10 mouse cellular contexts compared by ENCODE assay signal in genomic region chr11:106302634-106303033, GRCm38 (mm10). TPM values are rescaled to one million over a fixed set of nuclear protein-coding genes. Genes with fewer than 3 reads are reported as not detected.
DNase-seq lines count a peak whose midpoint lies in the region; ATAC-seq and TF ChIP-seq lines count a peak whose summit lies in the region.
"Had no signal": no experiment of that assay in that cellular context is flagged by ENCODE, and none has a peak within 500 bp of the region (broad histone marks: within the 10 kb centered on the region; RNA-seq: fewer than 3 reads in every experiment).

No protein-coding gene starts in this region.

- peak; percentile 46 for DNase-seq in heart, postnatal 0 days (ENCODE audit: low spot score)
- DNase-seq in B cell, adult 2 months, result peak; percentile 82 to 84
- peak; percentile 83 for DNase-seq in R1 (ENCODE audit: low read depth, low spot score)
- DNase-seq in embryo, embryonic 10 days (ENCODE audit: low spot score), result peak; percentile 89
- DNase-seq in kidney, adult 9 months, result peak; percentile 57
- peak; percentile 76 for DNase-seq in lung, postnatal 36 days
- peak; percentile 76 for DNase-seq in thymus, postnatal 14 days

- H3K36me3 ChIP-seq in heart, postnatal 0 days (replicated peaks; ENCODE audit: control insufficient read depth, insufficient read depth, low read length), result no peaks in the 10 kb centered on the region
- H3K36me3 ChIP-seq in heart, embryonic 12.5 days, result no peaks in the 10 kb centered on the region

- no peak for TF ChIP-seq EP300 in heart, postnatal 0 days (IDR thresholded peaks at IDR 0.05; ENCODE audit: low read depth)

- H3K4me1 ChIP-seq in heart, postnatal 0 days (ENCODE audit: control insufficient read depth, insufficient read depth), result no peaks in the 10 kb centered on the region
- no peaks in the 10 kb centered on the region for H3K4me1 ChIP-seq in heart, embryonic 12.5 days (replicated peaks)

- no peaks in the 10 kb centered on the region for H3K9me3 ChIP-seq in heart, postnatal 0 days (replicated peaks; ENCODE audit: control insufficient read depth, low read length)
- H3K9me3 ChIP-seq in heart, embryonic 12.5 days (replicated peaks), result no peaks in the 10 kb centered on the region

- H3K4me3 ChIP-seq in heart, postnatal 0 days (ENCODE audit: low read depth, low read length), result no peak overlapping the region
- no peak overlapping the region for H3K4me3 ChIP-seq in heart, embryonic 12.5 days

- no peaks in the 10 kb centered on the region for H3K27me3 ChIP-seq in heart, postnatal 0 days (ENCODE audit: control insufficient read depth, insufficient read depth, low read length)
- no peaks in the 10 kb centered on the region for H3K27me3 ChIP-seq in heart, embryonic 12.5 days (replicated peaks)

- peak; percentile 78; the same call in 1 of the 2 replicates for ATAC-seq in heart, postnatal 0 days (ENCODE audit: insufficient read depth, low read depth)
- ATAC-seq in heart, embryonic 12.5 days (ENCODE audit: insufficient number of reproducible peaks, low FRiP score), result no peak

- WGBS in heart, postnatal 0 days, result 20% methylated on average over 2 of the region's 2 CpGs
- WGBS in heart, embryonic 12.5 days, result 20% methylated on average over 2 of the region's 2 CpGs

- TF ChIP-seq CTCF in heart, postnatal 0 days (IDR thresholded peaks at IDR 0.05; ENCODE audit: low read depth), result peak; percentile 87

- no peak overlapping the region for H3K4me2 ChIP-seq in heart, postnatal 0 days (ENCODE audit: low read depth, low read length)
- H3K4me2 ChIP-seq in heart, embryonic 12.5 days, result no peak overlapping the region

- H3K9ac ChIP-seq in heart, postnatal 0 days (replicated peaks; ENCODE audit: low read depth, low read length), result no peak overlapping the region
- no peak overlapping the region for H3K9ac ChIP-seq in heart, embryonic 12.5 days

- H3K27ac ChIP-seq in heart, postnatal 0 days (ENCODE audit: low read depth), result no peak overlapping the region
- H3K27ac ChIP-seq in heart, embryonic 12.5 days (ENCODE audit: poor library complexity, severe bottlenecking), result no peak overlapping the region

RNA-seq across cellular contexts. Expression of gene Gh, which starts 1.0 kb away (rescaled TPM):
- not detected in 2 replicates for total RNA-seq in heart, postnatal 0 days (2014; rRNA removed; ENCODE audit: low replicate concordance)
- not detected in 2 replicates for polyA plus RNA-seq in heart, postnatal 0 days (2015; fragmentation: Nextera tagmentation; extraction: Ambion mirVana)
- polyA plus RNA-seq in heart, embryonic 12.5 days (2016; fragmentation: Nextera tagmentation; extraction: Ambion mirVana), result not detected in 2 replicates
- polyA plus RNA-seq: gonadal fat pad, adult 2 months; stomach, embryonic 14.5 days had no signal

RNA-seq across cellular contexts. Expression of gene Cd79b, which starts 11.9 kb away (rescaled TPM):
- 0.19 and 2.2 TPM in 2 replicates for total RNA-seq in heart, postnatal 0 days (2014; rRNA removed; ENCODE audit: low replicate concordance)
- polyA plus RNA-seq in heart, postnatal 0 days (2015; fragmentation: Nextera tagmentation; extraction: Ambion mirVana), result 1.2 and 1.3 TPM in 2 replicates
- 0.83 and 0.95 TPM in 2 replicates for polyA plus RNA-seq in heart, embryonic 12.5 days (2016; fragmentation: Nextera tagmentation; extraction: Ambion mirVana)

RNA-seq across cellular contexts. Expression of gene Tcam1, which starts 26.2 kb away (rescaled TPM):
- total RNA-seq in heart, postnatal 0 days (2014; rRNA removed; ENCODE audit: low replicate concordance), result not detected in 2 replicates
- 0.04 TPM in 1 of 2 replicates, not detected in the other for polyA plus RNA-seq in heart, postnatal 0 days (2015; fragmentation: Nextera tagmentation; extraction: Ambion mirVana)
- polyA plus RNA-seq in heart, embryonic 12.5 days (2016; fragmentation: Nextera tagmentation; extraction: Ambion mirVana), result 0.05 and 0.06 TPM in 2 replicates

RNA-seq across cellular contexts. Expression of gene Smarcd2, which starts 29.9 kb away (rescaled TPM):
- 32.9 and 43.0 TPM in 2 replicates for total RNA-seq in heart, postnatal 0 days (2014; rRNA removed; ENCODE audit: low replicate concordance)
- polyA plus RNA-seq in heart, postnatal 0 days (2015; fragmentation: Nextera tagmentation; extraction: Ambion mirVana), result 10.5 and 10.7 TPM in 2 replicates
- polyA plus RNA-seq in heart, embryonic 12.5 days (2016; fragmentation: Nextera tagmentation; extraction: Ambion mirVana), result 24.6 and 25.3 TPM in 2 replicates

RNA-seq across cellular contexts. Expression of gene Psmc5, which starts 46.7 kb away (rescaled TPM):
- total RNA-seq in heart, postnatal 0 days (2014; rRNA removed; ENCODE audit: low replicate concordance), result 45.8 and 50.8 TPM in 2 replicates
- 208 and 210 TPM in 2 replicates for polyA plus RNA-seq in heart, postnatal 0 days (2015; fragmentation: Nextera tagmentation; extraction: Ambion mirVana)
- polyA plus RNA-seq in heart, embryonic 12.5 days (2016; fragmentation: Nextera tagmentation; extraction: Ambion mirVana), result 247 and 253 TPM in 2 replicates
